Mouse (Mus musculus) liver, adult 10 weeks (tissue): ENCODE measurements around the gene 4930435E12Rik. TPM values are rescaled to one million over a fixed set of nuclear protein-coding genes. Genes with fewer than 3 reads are reported as not detected.

Source experiments
- polyA plus RNA-seq: library from polyadenylated mRNA; stranded (reverse); fragments of 350-450 nt; fragmentation: Illumina TruSeq; extraction: RNeasy Lipid Tissue Mini Kit (QIAGEN cat#74804); gene quantifications from one replicate; pipeline ENCODE4 v1.2.3, GENCODE M21; 2014; ENCODE audit warnings: low read depth, low replicate concordance

Gene 4930435E12Rik
- polyA plus RNA-seq = not detected

DNA sequence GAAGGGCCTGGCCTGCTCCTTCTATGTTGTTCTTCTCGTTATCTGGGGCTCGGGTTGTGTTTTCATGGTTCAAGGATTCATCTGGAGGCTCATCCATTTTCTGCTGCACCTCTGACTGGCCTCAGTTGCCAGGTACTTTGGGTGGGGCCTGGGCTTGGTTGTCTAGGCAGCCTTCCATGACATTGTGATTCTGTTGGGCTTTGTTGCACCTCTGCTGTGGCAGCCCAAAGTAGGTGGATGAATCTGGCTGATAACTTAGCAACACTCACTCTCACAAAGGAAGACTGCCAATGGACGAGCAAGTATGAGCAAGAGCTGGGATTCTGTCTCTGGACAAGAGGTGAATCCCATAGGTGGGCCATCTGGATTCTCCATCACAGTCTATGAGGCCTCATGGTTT, at the start of gene 4930435E12Rik:
4930435E12Rik (minus strand) TSS at position 101 of the 400 bp plus-strand sequence.

GRCm38 (mm10) chr16:38800091-38800490, 28.5 kb downstream of the 4930435E12Rik start, which contains the start of gene Upk1b:
Upk1b (minus strand) TSS chr16:38800328.

Other genes starting within 250 kb of the 4930435E12Rik start
- 1.9 TPM for gene Arhgap31, start 115.5 kb downstream of the 4930435E12Rik start, polyA plus RNA-seq
- 3.5 TPM for gene B4galt4, start 86.5 kb downstream of the 4930435E12Rik start, polyA plus RNA-seq
- gene Upk1b, start 28.4 kb downstream of the 4930435E12Rik start, polyA plus RNA-seq = 0.79 TPM
- 18.9 TPM for gene Igsf11, start 63.9 kb upstream of the 4930435E12Rik start, polyA plus RNA-seq